Mouse (Mus musculus) forelimb bud, embryonic 11.5 days (tissue): ENCODE results near the gene Kif26a.
A peak's percentile ranks its signal among the peaks of the same experiment; 100 is the strongest.

ENCODE experiments used
- DNase-seq: peaks from one replicate; pipeline ENCODE4 v3.0.0-alpha.2; 2012; ENCODE audit warnings: low read depth, low spot score

Kif26a gene

GRCm38 (mm10) chr12:112145875-112146651 is at the start of gene Kif26a:
Kif26a (plus strand) TSS chr12:112146208.
- peak; percentile 79 for DNase-seq

GRCm38 (mm10) chr12:112096733-112097117 is 49.3 kb upstream of the Kif26a start:
- DNase-seq: no peak

GRCm38 (mm10) chr12:112100106-112100505 is 45.9 kb upstream of the Kif26a start:
- DNase-seq: no peak

DNA sequence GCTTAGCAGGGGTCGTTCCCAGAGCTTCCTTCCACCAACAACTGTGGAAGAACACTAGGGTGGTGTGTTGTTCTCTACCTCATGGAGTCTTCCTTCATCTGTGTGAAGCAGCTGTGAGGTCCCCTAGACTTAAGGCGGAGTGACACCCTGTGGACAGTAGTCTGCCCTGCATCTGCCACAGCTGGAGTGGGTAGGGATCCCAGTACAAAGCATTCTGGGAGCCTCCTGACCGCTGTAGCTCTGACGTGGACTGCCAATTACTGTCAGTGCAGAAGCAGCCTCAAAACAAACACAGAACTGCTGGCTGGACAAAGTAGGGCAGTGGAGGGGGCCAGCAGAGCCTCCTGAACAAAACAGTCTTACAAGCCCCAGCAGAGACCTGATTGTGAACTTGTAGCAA is 45.0 kb upstream of the Kif26a start:
- no peak for DNase-seq

- no peak for DNase-seq
Observed at GRCm38 (mm10) chr12:112103179-112103578, 42.8 kb upstream of the Kif26a start.

GRCm38 (mm10) chr12:112104890-112105289 is 41.1 kb upstream of the Kif26a start:
- DNase-seq: no peak

DNA sequence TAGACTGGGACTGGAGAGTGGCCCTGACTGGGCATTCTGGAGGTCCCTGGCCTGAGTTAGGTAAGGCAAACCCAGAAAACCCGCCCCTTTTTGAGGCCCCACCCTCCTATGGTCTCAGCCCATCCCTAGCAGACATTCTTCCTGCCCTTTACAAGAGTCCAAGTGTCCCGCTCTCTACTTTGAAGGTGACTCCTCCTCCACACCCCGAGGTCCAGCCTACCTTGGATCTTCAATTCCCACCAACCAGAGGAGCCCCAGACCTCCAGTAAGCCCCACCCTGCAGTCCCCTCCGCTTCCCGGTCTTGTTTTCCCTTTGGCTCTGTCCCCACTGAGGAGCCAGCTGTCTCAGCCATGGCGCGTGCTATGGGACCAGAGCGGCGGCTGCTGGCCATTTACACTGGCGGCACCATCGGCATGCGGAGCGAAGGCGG is 39.5 kb upstream of the Kif26a start, which contains the start of gene Aspg:
Aspg (plus strand) TSS at position 139 of the 431 bp plus-strand sequence.
- DNase-seq: peak; percentile 47

GRCm38 (mm10) chr12:112107685-112108084 is 38.3 kb upstream of the Kif26a start:
- no peak for DNase-seq

- DNase-seq: no peak
Observed at GRCm38 (mm10) chr12:112108696-112109445, 37.1 kb upstream of the Kif26a start.

DNA sequence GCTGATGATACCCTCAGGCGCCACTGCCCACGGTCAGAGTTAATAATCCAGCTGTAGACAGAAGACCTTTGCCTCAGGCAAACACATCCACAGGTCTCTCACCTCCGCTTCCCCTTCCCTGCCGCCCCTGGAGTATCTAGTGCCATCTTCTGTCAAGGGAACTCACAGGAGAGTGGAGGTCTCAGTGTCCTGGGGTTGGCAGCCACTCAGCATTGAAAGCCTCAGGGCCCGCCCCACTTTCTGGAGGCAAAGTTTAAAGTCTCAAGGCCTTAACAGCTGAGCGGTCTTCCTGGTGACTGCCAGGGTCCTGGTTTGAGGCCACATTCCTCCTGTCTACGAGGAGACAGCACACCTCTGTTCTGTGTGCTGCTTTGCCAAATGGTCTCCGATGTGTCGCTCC is 36.3 kb upstream of the Kif26a start:
- DNase-seq: no peak

- no peak for DNase-seq
Observed at GRCm38 (mm10) chr12:112111323-112111722, 34.7 kb upstream of the Kif26a start.

GRCm38 (mm10) chr12:112112235-112112634 is 33.8 kb upstream of the Kif26a start:
- no peak for DNase-seq

- no peak for DNase-seq
Observed at GRCm38 (mm10) chr12:112112686-112113396, 33.2 kb upstream of the Kif26a start.

- peak; percentile 77 for DNase-seq
Observed at GRCm38 (mm10) chr12:112113710-112114109, 32.3 kb upstream of the Kif26a start.

DNA sequence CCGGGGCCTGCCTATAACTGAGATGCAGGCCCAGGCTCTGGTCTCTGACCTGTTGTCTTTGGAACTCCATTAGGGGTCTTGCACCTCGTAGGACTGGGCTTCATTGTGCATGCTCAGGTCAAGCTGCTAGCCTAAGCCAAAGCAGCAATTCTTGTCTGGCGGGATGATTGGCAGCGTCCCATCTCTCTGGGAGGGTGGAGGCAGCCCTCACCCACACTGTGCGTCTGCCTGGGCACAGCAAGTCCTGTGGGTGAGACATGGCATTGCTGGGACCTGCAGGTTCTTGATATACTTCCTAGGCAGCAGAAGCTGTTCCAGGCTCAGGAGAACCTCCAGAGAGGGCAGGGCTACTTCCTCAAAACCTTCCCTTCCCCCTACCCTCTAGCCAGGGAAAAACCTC is 29.0 kb upstream of the Kif26a start:
- DNase-seq: no peak

- DNase-seq: no peak
Observed at GRCm38 (mm10) chr12:112117649-112118048, 28.4 kb upstream of the Kif26a start.

DNA sequence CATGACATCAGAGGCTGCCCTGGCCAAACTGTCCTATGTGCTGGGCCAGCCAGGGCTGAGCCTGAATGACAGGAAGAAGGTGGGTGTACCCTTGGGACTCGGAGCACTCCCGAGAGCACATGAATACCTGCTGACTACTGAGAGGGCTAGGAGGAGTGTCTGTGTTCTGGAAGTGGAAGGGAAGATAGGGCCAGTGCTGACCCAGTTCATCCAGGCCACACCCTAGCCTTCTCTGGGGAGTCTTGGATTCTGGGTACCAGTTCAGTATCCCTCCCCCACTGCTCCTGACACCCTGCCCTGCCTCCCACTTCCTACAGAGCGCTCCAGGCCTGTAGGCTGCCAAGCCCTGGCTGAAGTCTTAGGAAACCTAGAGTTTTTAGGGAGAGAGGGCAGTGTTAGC is 24.8 kb upstream of the Kif26a start:
- no peak for DNase-seq

- DNase-seq: no peak
Observed at GRCm38 (mm10) chr12:112125903-112126302, 20.1 kb upstream of the Kif26a start.

- no peak for DNase-seq
Observed at GRCm38 (mm10) chr12:112126931-112127635, 18.9 kb upstream of the Kif26a start.

GRCm38 (mm10) chr12:112128526-112128925 is 17.5 kb upstream of the Kif26a start:
- no peak for DNase-seq

GRCm38 (mm10) chr12:112129300-112129856 is 16.6 kb upstream of the Kif26a start:
- no peak for DNase-seq
